Mouse (Mus musculus) hindbrain, embryonic 15.5 days (tissue): ENCODE data around the gene Cdon. TPM values are rescaled to one million over a fixed set of nuclear protein-coding genes. Genes with fewer than 3 reads are reported as not detected.
A peak's percentile ranks its signal among the peaks of the same experiment; 100 is the strongest.

Experiments
- ATAC-seq: fragments of 200-750 bp; cut with Nextera tagmentation; 2 replicates; pipeline ENCODE4 v1.8.0; 2017; ENCODE audit warnings: low read depth, moderate number of reproducible peaks, moderate TSS enrichment; ENCODE audit not compliant: low FRiP score
- H3K27ac ChIP-seq: fragments of 300-500 bp; sonication (generic); replicated peaks from 2 replicates; pipeline ENCODE4 v1.5.1; 2015; ENCODE audit warnings: mild to moderate bottlenecking, inconsistent platforms
- H3K27me3 ChIP-seq: fragments of 300-500 bp; sonication (generic); 2 replicates; pipeline ENCODE4 v1.6.1; 2015; ENCODE audit warnings: control low read depth, inconsistent platforms
- H3K36me3 ChIP-seq: fragments of 300-500 bp; sonication (generic); 2 replicates; pipeline ENCODE4 v1.6.1; 2015; ENCODE audit warnings: control low read depth, inconsistent platforms
- H3K4me1 ChIP-seq: fragments of 300-500 bp; sonication (generic); replicated peaks from 2 replicates; pipeline ENCODE4 v1.6.1; 2015; ENCODE audit warnings: control low read depth, inconsistent platforms
- H3K4me2 ChIP-seq: fragments of 300-500 bp; sonication (generic); 2 replicates; pipeline ENCODE4 v1.6.1; 2015; ENCODE audit warnings: moderate library complexity, mild to moderate bottlenecking, inconsistent platforms
- H3K4me3 ChIP-seq: fragments of 300-500 bp; sonication (generic); 2 replicates; pipeline ENCODE4 v1.5.1; 2015; ENCODE audit warnings: mild to moderate bottlenecking, inconsistent platforms
- H3K9ac ChIP-seq: fragments of 300-500 bp; sonication (generic); 2 replicates; pipeline ENCODE4 v1.6.1; 2015; ENCODE audit warnings: inconsistent platforms
- H3K9me3 ChIP-seq: fragments of 300-500 bp; sonication (generic); 2 replicates; pipeline ENCODE4 v1.6.1; 2016; ENCODE audit warnings: control low read depth, inconsistent platforms
- WGBS: fragments of 180-500 bp; shearing (Covaris S2); methylation state at CpG from one replicate; pipeline ENCODE4 v1.1.7; 2015; 5-methylcytosine and 5-hydroxymethylcytosine counted together
- polyA plus RNA-seq: library from polyadenylated mRNA; unstranded; fragments of >200 nt; fragmentation: Nextera tagmentation; extraction: Ambion mirVana; gene quantifications from 2 replicates; pipeline ENCODE4 v1.2.1, GENCODE M21; 2015

The Cdon gene
- 2.8 and 5.2 TPM in 2 replicates for polyA plus RNA-seq

DNA sequence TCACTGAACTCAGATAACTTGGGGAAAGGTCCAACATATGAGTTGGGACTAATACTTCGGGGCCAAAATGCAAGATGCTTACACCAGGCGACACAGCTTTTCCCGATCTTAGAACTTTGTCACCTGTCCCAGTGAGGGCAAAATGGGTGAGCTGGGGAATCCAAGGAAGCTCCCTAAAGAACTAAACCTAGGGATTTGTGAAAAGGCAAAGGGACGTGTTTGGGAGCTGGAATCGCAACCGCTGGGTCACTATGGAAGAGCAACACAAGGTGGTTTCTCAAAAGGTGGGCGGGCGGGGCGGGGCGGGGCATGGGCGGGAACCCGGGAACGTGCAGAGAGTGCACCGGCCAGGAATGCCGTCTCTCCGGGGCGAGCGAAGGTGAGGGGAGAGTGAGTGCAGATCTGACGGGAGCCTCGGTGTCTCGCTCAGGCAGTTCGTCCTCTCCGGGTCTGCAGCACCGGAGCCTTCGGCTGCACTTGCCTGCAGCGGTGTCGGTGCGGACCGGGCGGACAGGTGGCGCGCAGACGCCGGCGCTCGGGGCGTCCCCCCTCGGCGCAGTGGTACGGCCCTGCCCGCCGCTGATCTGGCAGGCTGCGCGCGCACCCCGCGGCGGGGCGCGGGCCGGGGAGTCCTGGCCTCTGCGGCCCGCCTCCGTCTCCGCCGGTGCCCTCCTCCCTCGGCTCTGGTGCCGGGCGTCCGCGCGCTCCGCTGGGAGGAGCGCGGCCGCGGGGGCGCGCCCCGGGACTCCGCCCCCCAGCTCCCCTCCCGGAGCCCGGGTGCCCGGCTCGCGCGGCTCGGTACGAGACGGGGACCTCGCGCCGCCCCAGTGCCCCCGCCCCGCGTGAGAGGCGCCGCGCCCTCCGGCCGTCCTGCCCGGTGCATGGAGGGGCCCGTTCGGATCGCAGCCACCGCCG is at the start of gene Cdon:
Gene Cdon, plus strand, starts transcription at position 324 of the 915 bp plus-strand sequence.
- peaks cover 23% of the 10 kb centered on the region for H3K27me3 ChIP-seq
- peak within 1 kb of the TSS; percentile 72 for H3K4me2 ChIP-seq
- H3K9me3 ChIP-seq, result no peaks in the 10 kb centered on the region
- H3K27ac ChIP-seq, result peak within 1 kb of the TSS; percentile 95
- 1% methylated on average over 63 of the region's 97 CpGs for WGBS
- H3K4me1 ChIP-seq, result peaks cover 35% of the 10 kb centered on the region
- H3K9ac ChIP-seq, result peak within 1 kb of the TSS; percentile 95
- H3K36me3 ChIP-seq, result no peaks in the 10 kb centered on the region
- peak; percentile 94 for ATAC-seq
- H3K4me3 ChIP-seq, result peak within 1 kb of the TSS; percentile 92

DNA sequence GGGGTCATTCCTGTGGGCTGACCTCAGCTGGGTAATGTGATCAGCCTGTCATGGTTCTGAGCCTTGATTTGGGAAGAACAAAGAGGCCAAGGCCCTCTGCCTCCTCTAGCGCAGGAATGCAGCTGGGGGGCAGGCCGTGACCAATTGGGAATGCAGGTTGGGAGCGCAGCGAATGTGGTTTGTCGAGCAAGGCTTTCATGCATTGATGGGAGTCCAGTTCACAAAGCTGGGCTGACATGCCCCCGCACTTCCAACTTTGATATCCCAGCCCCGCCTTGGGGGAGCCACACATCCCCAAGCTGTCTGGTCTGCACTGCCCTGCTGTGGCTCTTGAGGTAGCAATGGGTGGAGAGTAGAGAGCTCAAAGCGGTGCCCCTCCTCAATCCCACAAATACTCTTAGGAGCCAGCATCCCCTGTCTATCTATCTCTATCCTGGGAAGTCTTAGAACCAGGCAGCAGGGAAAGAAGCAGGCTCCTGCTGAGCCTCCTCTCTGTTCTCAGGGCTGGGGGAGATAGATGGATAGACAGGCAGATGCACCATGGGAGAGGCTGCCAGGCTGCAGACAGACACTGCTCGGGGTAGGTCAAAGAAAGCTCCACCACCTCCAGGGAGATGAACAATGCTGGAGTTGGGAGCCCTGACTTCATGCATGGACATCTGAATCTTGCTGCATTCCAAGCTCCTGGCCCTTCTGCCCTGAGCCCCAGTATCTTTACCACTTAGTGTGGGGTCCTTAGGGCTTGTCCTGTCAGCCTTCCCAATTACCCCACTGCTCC is 48.4 kb upstream of the Cdon start:
- Histone ChIP-seq H3K27me3 (peaks cover 6% of the 10 kb centered on the region; the same call in 1 of the 2 replicates), H3K4me2 (no peak overlapping the region), H3K9ac (no peak overlapping the region), H3K4me1 (0 out of 2 replicates have a peak, but pooled peaks cover 7% of the 10 kb centered on the region), H3K9me3 (no peaks in the 10 kb centered on the region), H3K4me3 (no peak overlapping the region), H3K36me3 (no peaks in the 10 kb centered on the region), H3K27ac (no peak overlapping the region)
- WGBS, result 11% methylated on average over 9 of the region's 9 CpGs
- ATAC-seq, result no peak

DNA sequence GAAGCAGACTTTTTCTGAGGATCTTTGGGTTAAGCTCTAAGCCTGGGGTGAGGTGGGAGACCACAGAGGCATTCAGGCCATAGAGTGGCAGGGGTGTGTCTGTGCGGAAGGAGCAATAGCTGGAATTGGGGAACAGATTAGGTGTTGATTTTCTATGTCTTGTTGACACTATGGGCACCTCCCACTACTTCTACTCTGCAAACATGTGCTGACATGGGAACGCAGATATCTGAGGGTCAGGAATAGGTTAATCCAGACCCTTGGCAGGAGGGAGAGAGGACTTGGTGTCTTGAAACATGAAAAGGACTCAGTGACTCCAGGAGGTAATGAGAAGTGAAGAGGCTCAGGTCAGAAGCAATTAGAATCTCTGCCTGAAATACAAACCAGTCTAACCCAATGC is 43.0 kb upstream of the Cdon start:
- WGBS, result 87% methylated on average over 2 of the region's 2 CpGs
- Histone ChIP-seq H3K4me2 (no peak overlapping the region), H3K36me3 (no peaks in the 10 kb centered on the region), H3K9ac (no peak overlapping the region), H3K4me3 (no peak overlapping the region), H3K27ac (no peak overlapping the region), H3K27me3 (peaks cover 6% of the 10 kb centered on the region; the same call in 1 of the 2 replicates), H3K9me3 (no peaks in the 10 kb centered on the region), H3K4me1 (no peaks in the 10 kb centered on the region)
- ATAC-seq, result no peak

DNA sequence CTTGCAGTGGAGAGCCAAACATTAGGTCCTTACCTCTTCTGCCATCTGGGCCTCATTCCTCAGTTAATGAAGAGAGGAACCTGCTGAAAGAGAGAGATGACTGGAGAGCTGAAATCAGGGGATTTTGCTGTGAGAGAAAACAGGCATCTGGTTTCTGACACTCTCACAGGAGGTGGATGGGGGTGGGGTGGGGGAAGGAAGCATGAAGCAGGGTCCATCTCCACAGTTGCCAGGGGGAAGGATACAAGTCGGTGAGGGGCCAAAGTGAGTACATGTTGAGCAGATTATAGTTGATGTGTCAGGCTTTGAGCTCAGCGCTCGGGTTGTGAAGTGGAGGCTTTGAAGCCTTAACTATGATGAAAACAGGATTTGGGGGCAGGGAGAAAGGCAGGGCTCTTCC is 41.9 kb upstream of the Cdon start:
- H3K27ac ChIP-seq, result no peak overlapping the region
- no peak overlapping the region for H3K4me3 ChIP-seq
- WGBS, result 79% methylated on average over 3 of the region's 3 CpGs
- no peak overlapping the region for H3K4me2 ChIP-seq
- no peak overlapping the region for H3K9ac ChIP-seq
- no peaks in the 10 kb centered on the region for H3K4me1 ChIP-seq
- H3K9me3 ChIP-seq, result no peaks in the 10 kb centered on the region
- no peak for ATAC-seq
- peaks cover 6% of the 10 kb centered on the region; the same call in 1 of the 2 replicates for H3K27me3 ChIP-seq
- H3K36me3 ChIP-seq, result no peaks in the 10 kb centered on the region

DNA sequence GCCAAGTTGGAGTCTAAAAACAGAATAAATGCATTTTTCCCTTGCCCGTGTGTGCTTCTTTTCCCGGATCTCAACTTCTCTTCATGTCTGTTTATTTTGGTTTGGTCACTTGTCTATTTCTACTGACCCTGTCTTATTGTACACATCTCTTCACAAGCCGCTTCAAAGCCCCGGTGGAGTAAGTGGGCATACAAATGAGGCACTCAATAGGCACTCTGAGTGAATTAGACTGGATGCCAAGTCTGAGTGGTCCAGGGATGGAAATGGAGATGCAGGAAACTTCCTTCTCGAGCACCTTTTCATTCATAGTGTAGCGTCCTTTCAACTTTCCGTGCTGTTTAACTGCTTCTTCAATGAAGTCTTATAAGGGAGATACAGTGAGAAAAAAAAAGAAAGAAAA is 21.0 kb upstream of the Cdon start:
- no peak overlapping the region for H3K9ac ChIP-seq
- peaks cover 25% of the 10 kb centered on the region for H3K27me3 ChIP-seq
- no peak overlapping the region for H3K27ac ChIP-seq
- H3K4me1 ChIP-seq, result peaks cover 26% of the 10 kb centered on the region
- no peak overlapping the region for H3K4me2 ChIP-seq
- WGBS, result 41% methylated on average over 7 of the region's 7 CpGs
- H3K4me3 ChIP-seq, result no peak overlapping the region
- no peaks in the 10 kb centered on the region for H3K9me3 ChIP-seq
- H3K36me3 ChIP-seq, result no peaks in the 10 kb centered on the region
- no peak for ATAC-seq

DNA sequence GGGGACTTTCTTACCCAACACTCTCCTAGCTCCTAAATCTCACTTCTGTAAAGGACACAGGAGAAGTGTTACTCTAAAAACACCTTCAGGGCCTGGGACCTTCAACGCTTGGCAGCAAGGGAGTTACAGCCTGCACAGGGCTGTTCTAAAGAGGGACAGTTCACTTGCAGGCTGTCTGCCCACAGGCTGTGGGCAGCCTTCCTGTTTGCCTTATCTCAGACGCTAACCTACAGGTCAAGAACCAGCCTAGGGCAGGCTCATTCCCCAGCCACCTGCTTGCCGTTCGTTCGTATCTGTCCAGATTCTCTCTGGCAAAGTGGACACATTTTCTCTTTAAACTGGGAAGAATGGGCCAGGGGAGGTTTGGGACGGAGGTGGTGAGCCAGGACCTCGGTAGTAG is 20.5 kb upstream of the Cdon start:
- Histone ChIP-seq H3K9me3 (no peaks in the 10 kb centered on the region), H3K36me3 (no peaks in the 10 kb centered on the region), H3K9ac (no peak overlapping the region), H3K4me1 (peaks cover 27% of the 10 kb centered on the region), H3K27me3 (peaks cover 22% of the 10 kb centered on the region), H3K27ac (no peak overlapping the region), H3K4me2 (peak overlapping the region; percentile 11; the same call in 1 of the 2 replicates), H3K4me3 (no peak overlapping the region)
- no peak for ATAC-seq
- WGBS, result 14% methylated on average over 7 of the region's 7 CpGs

DNA sequence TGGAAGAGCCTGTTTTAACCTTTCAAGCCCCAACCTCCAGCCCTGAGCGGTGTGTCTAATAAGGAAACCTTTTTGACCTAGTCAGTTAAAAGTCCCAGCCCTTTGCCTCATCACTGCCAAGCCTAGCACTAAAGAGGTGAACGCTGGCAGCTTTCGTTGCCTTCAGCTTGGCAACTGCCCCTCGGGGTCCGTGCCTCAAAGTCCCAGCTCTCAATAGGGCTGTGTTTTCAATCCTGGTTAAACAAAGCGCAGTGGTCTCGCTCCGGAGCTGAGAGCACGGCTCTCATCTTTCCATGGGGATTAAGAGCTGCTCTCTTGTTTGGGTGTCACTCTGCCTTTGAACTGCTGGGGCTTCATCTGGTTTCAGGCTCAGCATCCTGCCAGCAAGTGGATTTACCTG is 20.1 kb upstream of the Cdon start:
- 1% methylated on average over 9 of the region's 9 CpGs for WGBS
- H3K27ac ChIP-seq, result no peak overlapping the region
- no peaks in the 10 kb centered on the region for H3K9me3 ChIP-seq
- H3K27me3 ChIP-seq, result peaks cover 24% of the 10 kb centered on the region
- peaks cover 30% of the 10 kb centered on the region for H3K4me1 ChIP-seq
- no peaks in the 10 kb centered on the region for H3K36me3 ChIP-seq
- ATAC-seq, result peak; percentile 57; the same call in 1 of the 2 replicates
- H3K4me2 ChIP-seq, result peak overlapping the region; percentile 11
- H3K9ac ChIP-seq, result no peak overlapping the region
- no peak overlapping the region for H3K4me3 ChIP-seq

DNA sequence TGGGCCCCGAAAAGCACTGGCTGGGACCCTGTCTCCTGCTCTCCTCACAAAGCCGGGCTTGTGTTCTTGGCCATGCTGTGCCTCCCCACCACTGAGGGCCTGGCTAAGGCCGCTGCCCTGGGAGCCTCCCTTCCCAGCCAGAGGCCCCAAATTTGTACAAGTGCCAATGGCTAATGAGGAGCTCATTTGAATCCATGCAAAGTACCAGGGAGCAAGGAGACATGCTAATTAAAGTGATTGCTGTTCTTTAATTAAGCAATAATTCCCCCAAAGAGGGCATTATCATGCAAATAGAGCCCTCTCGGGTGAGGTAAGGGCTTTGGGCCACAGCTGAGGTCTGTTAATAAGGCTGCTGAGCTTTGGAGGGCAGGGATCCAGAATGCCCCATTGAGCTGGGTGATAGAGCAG is 18.3 kb upstream of the Cdon start:
- H3K36me3 ChIP-seq, result no peaks in the 10 kb centered on the region
- no peak overlapping the region for H3K4me3 ChIP-seq
- peaks cover 30% of the 10 kb centered on the region for H3K4me1 ChIP-seq
- 7% methylated on average over 4 of the region's 4 CpGs for WGBS
- peak; percentile 86 for ATAC-seq
- H3K4me2 ChIP-seq, result no peak overlapping the region
- H3K9ac ChIP-seq, result no peak overlapping the region
- H3K27me3 ChIP-seq, result peaks cover 32% of the 10 kb centered on the region
- no peaks in the 10 kb centered on the region for H3K9me3 ChIP-seq
- no peak overlapping the region for H3K27ac ChIP-seq

DNA sequence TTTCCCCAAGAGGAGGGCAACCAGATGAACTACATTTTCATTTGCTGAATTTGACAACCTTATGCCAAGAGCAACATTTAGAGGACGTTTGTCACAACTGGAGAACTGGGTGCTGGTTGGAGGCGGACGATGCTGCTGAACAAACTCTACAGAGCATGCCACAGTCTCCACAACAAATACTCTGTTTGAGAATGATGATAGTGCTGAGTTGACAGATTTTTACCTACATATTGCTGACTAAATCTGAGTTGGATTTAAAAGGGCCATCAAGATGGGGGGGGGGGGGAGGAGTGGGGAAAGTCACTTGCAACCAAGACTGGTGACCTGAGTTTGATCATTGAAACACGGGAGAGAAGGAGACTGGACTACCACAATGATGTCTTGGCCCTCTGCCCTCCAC is 17.4 kb upstream of the Cdon start:
- ATAC-seq, result no peak
- Histone ChIP-seq H3K36me3 (no peaks in the 10 kb centered on the region), H3K9me3 (no peaks in the 10 kb centered on the region), H3K4me3 (no peak overlapping the region), H3K9ac (no peak overlapping the region), H3K4me1 (peaks cover 30% of the 10 kb centered on the region), H3K4me2 (no peak overlapping the region), H3K27me3 (peaks cover 38% of the 10 kb centered on the region), H3K27ac (no peak overlapping the region)
- WGBS, result 74% methylated on average over 4 of the region's 4 CpGs

DNA sequence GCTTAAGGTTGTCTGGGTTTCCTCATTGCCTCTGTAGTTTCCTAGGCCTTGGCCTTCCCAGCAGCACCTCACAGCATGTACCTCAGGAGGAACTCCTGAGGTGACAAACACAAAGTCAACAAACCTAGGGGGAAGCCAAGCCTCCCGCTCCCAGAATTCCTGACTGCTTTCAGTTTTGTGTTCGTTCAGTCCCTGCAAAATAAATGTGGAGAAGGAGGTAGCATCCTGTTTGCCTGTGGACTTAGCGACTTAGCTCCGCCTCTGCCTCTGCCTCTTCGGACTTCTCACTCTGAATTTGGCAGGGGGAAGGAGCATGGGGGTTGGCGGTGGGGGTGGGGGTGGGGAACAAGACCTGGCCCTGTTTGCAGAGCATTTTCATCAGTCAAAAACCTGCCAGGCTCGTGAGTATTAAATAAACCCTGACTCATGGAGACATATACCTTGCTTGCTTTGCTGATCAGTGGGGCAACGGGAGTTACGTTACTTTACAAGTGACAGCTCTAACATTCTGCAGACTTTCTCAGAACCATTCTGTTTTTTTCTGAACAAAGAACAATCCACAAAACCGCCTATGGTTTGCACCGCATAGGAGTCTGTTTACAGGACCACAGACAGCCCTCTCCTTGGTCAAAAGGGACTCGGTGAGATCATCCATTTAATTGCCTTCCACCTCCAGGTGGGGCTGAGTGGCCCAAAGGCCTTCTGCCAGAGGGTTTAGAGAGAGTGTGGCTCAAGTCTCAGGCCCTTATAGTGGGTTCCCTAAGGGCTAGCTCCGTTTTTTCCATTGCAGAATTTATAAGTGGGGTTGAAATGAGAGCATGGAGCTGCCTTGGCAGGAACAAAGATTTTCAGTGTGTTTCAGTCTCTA is 15.7 kb upstream of the Cdon start:
- Histone ChIP-seq H3K4me1 (peaks cover 22% of the 10 kb centered on the region), H3K9me3 (no peaks in the 10 kb centered on the region), H3K27me3 (peaks cover 34% of the 10 kb centered on the region), H3K4me2 (no peak overlapping the region), H3K27ac (no peak overlapping the region), H3K4me3 (no peak overlapping the region), H3K9ac (no peak overlapping the region), H3K36me3 (no peaks in the 10 kb centered on the region)
- ATAC-seq, result no peak
- WGBS, result 25% methylated on average over 13 of the region's 13 CpGs

DNA sequence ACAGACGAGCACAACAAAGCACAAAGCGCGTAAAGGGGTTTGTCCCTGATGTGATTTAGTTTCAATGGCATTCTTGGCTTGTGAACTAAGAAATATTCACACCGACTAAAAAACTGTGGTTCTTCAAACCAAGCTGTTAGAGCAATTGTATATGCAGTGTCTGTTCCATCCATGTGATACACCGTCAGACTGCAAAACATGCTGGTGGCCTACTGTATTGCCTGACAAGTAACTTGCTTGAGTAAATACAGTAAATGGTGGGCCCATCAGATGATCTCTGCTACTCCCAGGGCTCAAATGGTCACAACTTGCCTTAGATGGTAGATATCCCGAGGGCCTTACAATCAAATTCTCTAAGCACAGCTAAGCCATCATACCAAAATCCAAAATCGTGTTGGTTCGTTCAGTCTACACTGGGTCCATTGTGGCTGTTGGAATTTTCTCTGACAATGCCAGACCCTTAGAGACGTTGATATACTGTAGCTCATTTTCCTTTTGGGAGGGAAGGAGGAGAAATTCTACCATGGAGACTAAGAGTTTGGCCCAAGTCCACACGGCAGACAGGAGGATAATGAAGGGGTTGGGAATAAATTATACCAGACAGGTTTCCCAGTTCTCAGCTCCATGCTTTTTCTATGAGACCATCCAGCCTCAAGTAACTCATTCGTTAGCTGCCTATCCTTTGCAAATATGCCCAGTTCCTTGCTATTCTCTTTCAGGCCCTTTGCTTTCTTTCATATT is 9.5 kb upstream of the Cdon start:
- H3K27ac ChIP-seq, result no peak overlapping the region

More for the DNA sequence above, 9.5 kb upstream of the Cdon start:
- H3K9me3 ChIP-seq, result no peaks in the 10 kb centered on the region
- H3K36me3 ChIP-seq, result no peaks in the 10 kb centered on the region
- H3K9ac ChIP-seq, result no peak overlapping the region
- no peak for ATAC-seq
- H3K27me3 ChIP-seq, result peaks cover 30% of the 10 kb centered on the region
- 0 out of 2 replicates have a peak, but pooled peaks cover 8% of the 10 kb centered on the region for H3K4me1 ChIP-seq
- 67% methylated on average over 11 of the region's 11 CpGs for WGBS
- H3K4me3 ChIP-seq, result no peak overlapping the region
- H3K4me2 ChIP-seq, result no peak overlapping the region
